Mouse (Mus musculus) kidney, adult 8-10 months (tissue): ENCODE results near the gene Sphk1.

ENCODE experiments used
- DNase-seq, 2 experiments: peaks; one replicate each; pipeline ENCODE4 v3.0.0; 2022

Sphk1 gene

GRCm38 (mm10) chr11:116541183-116541582 lies 10.5 kb downstream of the Sphk1 start:
- no peak for DNase-seq

- DNase-seq, result peak; percentile 37 to 61
Measured at GRCm38 (mm10) chr11:116543110-116543509, 12.4 kb downstream of the Sphk1 start.

DNA sequence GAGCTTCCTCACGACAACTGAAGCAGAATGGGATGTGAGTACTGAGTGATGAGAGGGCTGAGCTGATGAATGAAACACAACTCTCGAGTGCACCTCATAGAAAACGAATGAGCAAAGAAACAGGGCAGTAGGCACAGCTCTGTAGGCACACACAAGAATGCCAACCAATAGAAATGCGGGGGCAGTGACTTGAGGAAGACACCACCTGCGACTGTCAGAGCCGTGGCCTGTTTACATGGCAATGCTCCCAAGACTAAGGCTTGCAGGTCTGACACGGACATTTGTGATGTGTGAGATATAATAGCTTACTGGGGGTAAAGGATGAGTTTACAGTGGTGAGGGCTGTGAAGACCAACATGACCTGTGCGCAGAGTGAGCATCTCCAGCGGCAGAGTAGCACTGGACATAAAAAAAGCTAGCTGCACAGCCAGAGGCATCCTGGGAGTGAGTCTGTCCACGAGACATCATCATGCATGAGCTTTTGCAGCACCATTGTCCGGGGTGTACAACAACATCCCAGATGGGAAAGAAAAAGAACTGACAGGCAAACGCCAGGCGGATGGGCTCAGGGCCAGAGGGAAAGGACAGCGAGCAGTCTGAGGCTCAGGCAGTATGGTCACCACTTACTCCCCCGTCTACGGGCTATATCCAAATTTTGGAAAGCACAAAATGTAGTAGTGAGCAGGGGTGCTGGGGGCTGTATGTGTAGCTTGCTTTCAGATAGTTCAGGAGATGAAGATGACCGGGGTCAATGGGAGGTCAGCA lies 16.8 kb downstream of the Sphk1 start:
- no peak for DNase-seq

DNA sequence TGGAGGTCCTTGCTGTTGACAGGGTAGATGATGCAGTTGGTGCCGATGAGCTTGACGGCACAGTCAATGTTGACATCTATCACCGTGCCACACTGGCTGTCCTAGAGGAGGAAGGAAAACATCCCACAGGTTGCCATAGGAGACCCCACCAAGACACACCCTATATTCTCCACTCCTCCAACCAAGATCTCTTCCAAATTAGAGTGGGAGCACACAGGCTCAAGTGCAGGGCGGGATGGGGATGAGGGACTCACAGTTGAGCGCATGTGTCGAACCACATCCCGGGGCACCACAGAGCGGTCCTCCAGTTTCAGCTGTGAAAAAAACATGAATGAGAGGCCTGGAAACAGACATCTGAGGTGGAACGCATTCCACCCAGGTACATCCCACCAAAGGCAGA lies 18.1 kb downstream of the Sphk1 start:
- no peak for DNase-seq

- DNase-seq, result no peak
Measured at GRCm38 (mm10) chr11:116549273-116550038, 18.7 kb downstream of the Sphk1 start.

- DNase-seq, result no peak
Measured at GRCm38 (mm10) chr11:116550748-116551147, 20.0 kb downstream of the Sphk1 start.

DNA sequence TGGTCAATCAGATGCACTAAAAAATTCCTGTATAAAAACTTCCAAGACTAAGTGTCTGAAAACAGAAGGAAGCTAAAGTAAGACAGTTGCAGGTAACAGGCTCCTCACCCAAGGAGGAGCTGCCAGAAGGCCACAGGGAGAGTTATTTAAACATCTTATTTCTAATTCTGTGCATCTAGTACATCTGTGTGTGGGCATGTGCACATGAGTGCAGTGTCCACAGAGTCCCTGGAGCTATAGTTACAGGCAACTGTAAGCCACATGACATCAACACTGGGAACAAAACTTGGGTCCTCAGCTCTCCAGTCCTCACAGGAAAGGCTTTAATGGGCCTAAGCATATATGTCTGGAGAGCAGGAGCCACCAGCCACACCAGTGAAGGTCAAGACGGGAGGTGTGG lies 21.5 kb downstream of the Sphk1 start:
- no peak for DNase-seq

GRCm38 (mm10) chr11:116554171-116554878 lies 23.6 kb downstream of the Sphk1 start:
- peak in 1 of 2 experiments; percentile 42 for DNase-seq

- no peak for DNase-seq
Measured at GRCm38 (mm10) chr11:116555572-116555971, 24.8 kb downstream of the Sphk1 start.

GRCm38 (mm10) chr11:116556308-116556707 lies 25.6 kb downstream of the Sphk1 start:
- no peak for DNase-seq

GRCm38 (mm10) chr11:116565283-116566041 lies 34.7 kb downstream of the Sphk1 start:
- no peak for DNase-seq

DNA sequence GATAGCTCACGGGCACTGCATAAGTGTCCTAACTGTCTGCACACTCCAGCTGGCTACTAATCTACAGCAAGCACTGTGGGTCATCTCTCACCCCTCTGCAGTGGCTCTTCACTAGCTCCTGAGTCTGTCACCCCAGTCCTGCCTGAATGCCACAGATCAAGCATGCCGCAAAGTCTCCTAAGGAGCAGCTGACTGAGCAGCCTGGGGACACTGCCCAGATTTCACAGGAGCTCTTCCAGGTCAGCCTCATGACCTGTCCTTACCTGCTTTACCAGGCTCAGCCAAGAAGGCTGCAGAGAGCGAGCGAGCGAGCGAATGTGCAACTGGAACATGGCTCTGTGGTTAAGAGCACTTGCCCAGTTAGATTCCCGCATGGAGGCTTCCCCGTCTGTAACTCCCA lies 36.8 kb downstream of the Sphk1 start:
- no peak for DNase-seq

DNA sequence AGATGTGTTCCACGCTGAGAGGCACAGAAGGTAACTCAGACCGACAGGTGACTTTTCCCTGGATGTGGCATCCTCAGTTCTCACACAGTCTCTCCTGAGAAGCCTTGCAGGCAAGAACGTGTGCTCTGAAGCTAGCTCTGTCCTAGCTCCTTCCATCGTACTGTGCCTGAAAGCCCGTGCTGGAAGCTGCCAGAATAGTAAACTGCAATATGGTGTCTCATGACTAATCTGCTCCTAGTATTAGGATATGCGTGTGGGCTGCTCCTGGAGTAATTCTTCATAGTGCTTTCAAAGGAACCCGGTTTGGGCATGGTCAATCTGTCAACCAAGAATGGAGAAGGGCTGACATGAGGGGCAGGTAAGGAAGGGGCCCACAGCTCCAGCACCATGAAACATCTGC lies 40.1 kb downstream of the Sphk1 start:
- no peak for DNase-seq

- DNase-seq, result no peak
Measured at GRCm38 (mm10) chr11:116571767-116572679, 41.3 kb downstream of the Sphk1 start.

GRCm38 (mm10) chr11:116572756-116573543 lies 42.2 kb downstream of the Sphk1 start:
- no peak for DNase-seq

- DNase-seq, result no peak
Measured at GRCm38 (mm10) chr11:116574486-116574885, 43.8 kb downstream of the Sphk1 start.

DNA sequence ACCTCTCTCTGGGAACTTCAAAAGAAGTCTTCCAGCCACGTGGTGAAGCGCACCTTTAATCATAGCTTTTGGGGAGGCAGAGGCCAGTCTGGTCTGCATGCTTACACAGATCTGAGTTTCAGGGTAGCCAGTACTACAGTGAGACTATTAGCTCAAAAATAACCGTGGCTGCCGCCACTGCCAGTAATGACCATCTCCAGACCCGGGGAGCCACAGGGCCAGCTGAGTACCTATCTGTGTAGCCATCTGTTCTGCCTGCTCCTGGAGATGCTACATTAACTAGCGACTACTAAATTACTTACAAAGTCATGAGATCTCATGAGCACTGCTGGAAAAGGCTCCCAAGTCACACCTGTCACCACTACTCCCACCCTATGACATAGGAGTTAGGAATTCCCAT lies 44.3 kb downstream of the Sphk1 start:
- DNase-seq, result no peak

DNA sequence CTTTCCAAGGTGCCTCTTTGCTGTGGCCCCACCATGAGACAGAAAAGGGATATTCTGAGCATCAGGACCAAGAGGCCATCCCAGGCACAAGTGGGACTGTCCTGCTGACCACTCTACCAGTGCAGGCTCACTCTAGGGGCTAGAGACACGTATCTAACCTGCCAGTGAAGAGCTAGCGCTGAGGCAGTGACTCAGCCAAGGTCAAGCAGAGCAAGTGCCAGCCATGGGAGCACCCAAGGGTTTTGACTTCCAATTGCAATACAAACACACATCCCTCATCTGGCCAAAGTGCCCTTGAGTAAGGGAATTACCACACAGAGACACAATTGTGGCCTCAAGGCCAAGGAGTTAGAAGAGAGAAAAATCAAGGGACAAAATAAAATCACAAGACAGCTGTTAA lies 44.7 kb downstream of the Sphk1 start:
- DNase-seq, result no peak

DNA sequence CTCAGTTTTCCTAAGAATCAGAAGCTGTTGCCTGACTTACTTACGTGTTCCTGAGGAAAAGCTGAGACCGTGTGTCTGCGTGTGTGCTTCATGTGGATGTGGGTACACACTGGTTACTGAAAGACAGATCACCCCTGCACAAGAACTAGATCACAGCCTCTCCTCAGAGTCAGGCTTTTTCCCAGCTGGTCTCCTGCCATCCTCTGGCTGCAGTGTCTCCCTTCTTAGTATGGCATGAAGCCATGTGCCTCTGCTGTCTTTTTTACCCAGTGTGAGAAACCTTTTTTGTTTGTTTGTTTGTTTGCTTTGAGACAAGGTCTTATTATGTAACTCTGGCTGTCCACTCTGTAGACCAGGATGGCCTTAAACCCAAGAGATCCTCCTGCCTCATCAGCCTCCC lies 48.6 kb downstream of the Sphk1 start:
- no peak for DNase-seq

GRCm38 (mm10) chr11:116580031-116580652 lies 49.4 kb downstream of the Sphk1 start:
- DNase-seq, result no peak
